Mouse (Mus musculus) CD4-positive, CD25-positive, alpha-beta regulatory T cell, adult 4 months (primary cell): ENCODE data around the gene Cdhr2. TPM values are rescaled to one million over a fixed set of nuclear protein-coding genes. Genes with fewer than 3 reads are reported as not detected.

Source experiments
- ATAC-seq: one replicate; pipeline ENCODE4 v1.8.0; 2017
- polyA plus RNA-seq, 2 experiments: library from polyadenylated mRNA; unstranded; fragments of 100-300 nt; shearing (Covaris generic); gene quantifications; one replicate each; pipeline ENCODE4 v1.2.1; 2017

Gene Cdhr2
- polyA plus RNA-seq, 2 experiments from 2014 or later: not detected

DNA sequence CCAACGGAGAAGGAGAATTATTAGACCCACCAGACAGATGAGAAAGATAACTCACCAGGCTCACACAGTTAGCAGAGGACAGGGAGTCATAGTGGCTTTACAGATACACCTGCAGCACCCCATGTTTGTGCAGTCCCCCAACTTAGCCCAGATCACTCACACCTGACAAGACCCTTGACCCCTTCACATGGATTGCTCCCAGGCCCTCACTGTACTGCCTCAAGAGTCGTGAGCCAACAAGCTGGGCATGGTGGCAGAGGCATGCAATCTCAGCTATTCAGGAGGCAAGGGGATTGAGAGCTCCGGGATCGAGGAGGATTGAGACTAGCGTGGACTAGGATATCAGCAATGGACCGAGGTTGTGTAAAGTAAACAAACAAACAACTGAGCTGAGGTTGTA is 52.5 kb downstream of the Cdhr2 start:
- ATAC-seq: no peak

DNA sequence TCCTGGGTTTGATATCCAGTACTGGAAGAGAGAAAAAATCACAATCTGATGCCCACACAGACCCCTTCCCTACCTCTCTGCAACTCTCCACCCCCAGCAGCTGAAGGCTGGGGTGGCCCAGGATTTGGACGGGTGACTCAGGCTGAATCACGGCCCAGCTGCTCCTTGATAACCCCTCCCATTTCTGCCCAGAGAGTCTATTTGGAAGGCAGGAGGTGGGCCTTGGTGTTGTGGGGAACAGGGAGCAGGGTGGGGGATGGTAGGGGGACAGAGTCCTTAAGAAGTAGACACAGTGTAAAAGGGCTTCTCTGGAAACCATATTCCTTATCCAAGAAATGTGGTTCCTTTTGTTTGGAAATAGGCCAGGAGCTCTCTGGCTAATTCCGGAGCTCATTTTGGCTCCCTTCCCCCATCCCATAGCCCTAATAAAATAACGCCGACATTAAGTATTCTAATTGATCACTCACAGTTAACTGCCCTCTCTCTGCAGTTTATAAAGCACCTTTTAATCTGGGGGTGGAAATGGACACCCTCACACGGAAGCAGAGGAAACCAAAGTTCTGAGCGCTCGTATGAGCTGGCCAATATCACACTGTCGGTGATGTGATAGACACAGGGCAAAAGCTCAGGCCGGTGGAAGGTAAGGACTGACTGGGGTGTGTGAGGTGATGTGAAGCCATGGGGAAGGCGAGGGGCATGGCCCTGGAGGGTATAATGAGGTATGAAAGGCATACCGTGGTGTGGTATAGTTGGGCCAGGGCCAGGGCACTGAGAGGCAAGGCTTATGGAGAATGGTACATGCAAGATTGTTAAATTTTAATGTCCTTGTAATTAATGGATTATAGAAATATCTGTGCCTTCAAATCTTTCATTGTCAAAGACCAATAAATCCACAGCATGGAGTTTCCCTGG is 53.2 kb downstream of the Cdhr2 start:
- ATAC-seq: no peak

DNA sequence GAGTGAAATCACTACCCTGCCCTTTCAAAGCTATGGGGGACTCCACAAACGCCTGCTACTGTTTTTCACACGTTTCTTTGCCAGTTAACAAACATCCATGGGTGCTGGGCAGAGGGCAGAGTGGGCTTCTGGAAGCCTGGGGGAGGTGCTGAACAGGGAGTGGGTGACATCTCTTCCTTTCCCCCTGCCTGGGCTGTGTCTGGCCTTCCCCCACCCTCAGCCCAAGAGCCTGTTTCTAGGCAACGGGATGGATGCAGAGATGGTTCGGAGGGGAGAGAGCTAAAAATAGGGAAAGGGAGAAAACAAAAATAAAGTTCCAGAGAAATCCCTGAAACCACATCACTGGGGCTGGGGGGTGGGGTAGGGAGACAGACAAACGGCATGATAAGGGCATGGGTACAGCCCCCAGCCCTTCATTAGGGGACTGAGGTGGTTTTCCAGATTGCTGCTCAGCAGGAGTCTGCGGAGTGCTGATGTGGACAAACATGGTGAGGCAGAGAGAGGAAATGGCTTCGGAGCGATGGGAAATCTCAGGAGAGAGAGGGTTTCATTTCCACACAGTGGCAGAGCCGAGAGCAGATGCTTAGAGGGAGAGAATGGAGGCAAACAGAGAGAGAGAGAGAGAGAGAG is 54.1 kb downstream of the Cdhr2 start:
- no peak for ATAC-seq

- ATAC-seq: no peak
Observed at GRCm38 (mm10) chr13:54756156-54756712, 55.0 kb downstream of the Cdhr2 start.

GRCm38 (mm10) chr13:54757093-54757830 is 56.0 kb downstream of the Cdhr2 start:
- no peak for ATAC-seq

GRCm38 (mm10) chr13:54758045-54758755 is 56.9 kb downstream of the Cdhr2 start:
- peak; percentile 60 for ATAC-seq

DNA sequence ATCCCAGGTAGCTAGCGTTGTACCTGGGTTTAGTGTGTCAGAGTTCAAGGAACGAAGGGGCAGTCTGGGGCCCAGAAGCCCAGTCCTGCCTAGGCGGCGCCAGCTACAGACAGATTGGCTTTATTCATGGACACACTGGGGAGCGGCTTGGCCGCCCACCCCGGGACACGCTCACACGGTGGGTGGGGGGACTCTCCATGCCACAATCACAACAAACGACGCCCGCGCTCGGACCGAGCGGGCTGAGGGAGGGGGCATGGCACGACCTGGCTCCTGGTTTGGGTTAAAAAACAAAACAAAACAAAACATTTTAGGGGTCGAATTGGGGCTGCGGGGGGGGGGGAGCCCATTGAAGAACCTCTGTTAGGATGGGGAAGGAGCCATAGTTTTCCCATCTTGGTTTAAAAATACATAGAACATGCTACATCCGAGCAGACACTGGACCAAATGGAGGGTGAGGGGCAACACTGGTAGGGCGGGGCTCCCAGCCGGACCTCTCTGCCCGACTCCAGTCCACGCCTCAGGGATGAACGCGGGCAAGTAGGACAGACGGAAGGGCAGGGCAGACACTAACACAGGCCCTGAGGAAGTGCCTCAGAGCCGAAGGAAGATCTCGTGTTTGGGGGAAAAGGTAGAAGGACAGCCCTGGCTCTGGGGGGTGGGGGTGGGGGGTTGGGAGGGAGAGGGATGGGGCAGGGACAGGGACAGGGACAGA is 57.7 kb downstream of the Cdhr2 start:
- no peak for ATAC-seq

- ATAC-seq: no peak
Observed at GRCm38 (mm10) chr13:54759496-54759895, 58.2 kb downstream of the Cdhr2 start.

DNA sequence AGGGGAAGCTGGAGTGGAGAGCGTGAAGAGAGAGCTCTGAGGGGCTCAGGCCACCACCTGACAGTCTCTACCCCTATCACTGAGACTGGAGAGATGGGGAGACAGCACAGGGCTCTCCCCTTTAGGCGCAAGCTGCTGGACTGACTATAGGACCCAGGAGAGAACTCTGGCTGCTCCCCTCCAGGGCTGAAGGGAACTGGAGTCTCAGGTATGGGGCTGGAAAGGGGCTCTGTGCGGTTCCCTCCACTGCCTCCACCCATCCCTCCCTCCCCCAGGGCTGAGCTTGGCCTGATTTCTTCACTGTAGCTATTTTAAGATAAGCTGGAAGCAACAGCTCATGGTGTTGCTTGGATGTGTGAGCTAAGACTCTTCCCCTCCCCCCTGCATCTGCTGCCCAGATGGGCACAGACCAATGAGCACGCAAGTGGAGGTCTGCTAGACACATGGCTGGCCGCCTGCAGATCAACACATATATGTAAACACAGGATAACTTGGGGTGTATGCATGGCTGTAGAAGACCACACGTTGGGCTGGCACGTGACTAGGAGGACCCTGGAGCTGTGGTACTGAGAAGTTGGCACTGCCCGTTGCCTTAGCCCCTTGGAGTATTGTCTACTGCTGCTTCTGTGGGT is 59.0 kb downstream of the Cdhr2 start:
- ATAC-seq: no peak

GRCm38 (mm10) chr13:54760906-54761305 is 59.6 kb downstream of the Cdhr2 start:
- no peak for ATAC-seq

DNA sequence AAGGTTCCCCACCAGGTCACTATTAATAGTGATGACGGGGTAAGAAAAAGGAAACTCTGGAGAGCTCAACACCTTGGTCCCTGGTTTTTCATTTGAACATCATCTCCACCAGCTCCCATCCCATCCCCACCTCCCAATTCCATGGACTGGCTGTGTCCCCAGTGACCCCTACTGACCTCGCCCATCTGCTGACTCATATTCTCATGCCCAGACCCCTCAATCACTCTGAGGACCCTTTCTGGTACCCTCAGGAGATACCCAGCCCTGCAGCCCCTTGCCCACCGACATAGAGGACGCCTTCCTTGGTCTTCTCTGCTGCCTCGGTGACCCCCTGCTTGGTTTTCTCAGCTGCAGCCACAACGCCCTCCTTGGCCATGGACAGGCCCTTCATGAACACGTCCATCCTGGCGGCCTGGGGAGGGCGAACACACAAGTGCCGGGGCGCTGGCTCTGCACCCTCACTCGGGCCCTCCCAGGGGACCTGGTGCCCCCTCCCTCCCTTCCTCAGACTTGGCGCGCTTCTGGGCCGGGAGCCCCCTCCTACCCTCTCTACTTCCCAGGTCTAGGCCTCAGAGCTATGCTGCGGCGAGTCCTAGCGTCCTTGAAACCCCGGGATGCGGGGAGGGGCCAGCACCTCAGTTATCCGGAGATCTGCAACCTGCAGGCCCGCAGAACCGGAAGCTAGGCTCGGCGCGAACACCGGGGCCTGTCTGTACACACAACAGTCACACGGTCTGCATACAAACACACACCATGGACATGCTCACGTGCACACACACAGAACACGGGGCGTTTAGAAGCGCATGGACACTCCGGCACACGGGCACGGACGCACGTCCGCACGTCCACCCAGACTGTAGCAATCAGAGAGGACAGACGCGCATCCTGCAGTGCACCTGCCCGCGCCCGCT is 64.3 kb downstream of the Cdhr2 start:
- no peak for ATAC-seq

DNA sequence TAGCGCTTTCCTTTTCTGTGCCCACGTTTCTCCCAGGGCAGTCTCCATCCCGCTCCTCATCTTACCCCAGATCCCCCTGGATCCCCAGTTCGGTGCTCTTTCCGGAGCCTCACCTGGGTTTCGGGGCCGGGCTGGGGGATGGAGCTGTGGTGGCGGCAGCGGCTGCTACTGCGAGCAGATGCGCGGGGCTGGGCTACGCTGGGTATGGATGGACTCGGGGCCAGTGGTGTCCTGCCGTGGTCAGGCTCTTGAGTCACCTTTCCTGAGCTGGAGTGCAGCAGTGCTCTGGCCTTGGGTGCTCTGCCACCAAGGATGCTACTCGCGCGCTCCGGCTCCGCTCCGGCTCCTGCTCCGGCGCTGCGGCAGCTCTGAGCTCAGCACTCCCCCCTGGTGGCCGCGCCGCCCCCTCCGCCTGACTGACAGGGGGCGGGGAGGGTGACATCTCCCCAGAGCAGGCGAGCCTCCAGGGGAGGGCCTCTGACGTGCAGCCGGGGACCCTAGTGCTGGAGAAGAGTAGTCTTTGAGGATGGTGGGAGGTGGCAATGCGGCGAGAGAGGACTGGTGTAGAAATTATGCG is 65.0 kb downstream of the Cdhr2 start, which contains the start of gene Sncb:
Sncb (minus strand) TSS at position 404 of the 577 bp plus-strand sequence.
- peak; percentile 74 for ATAC-seq

DNA sequence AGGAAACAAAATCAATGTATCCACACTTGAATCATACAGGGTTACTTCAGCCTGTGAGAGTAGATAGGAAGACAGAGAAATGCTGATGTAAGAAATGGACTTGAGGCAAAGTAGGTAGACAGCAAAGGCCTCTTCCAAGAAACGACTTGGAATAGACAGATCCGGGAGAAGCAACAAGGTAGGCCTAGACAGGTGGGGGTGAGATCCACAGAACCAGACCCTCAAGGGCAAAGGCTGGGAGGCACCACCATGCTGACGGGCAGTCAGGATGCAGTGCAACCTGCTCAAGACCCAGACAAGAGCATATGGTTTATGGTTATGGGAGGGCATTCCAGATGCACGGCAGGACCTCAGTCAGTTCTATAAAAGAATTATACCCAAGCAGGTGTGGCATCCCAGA is 65.8 kb downstream of the Cdhr2 start:
- no peak for ATAC-seq

DNA sequence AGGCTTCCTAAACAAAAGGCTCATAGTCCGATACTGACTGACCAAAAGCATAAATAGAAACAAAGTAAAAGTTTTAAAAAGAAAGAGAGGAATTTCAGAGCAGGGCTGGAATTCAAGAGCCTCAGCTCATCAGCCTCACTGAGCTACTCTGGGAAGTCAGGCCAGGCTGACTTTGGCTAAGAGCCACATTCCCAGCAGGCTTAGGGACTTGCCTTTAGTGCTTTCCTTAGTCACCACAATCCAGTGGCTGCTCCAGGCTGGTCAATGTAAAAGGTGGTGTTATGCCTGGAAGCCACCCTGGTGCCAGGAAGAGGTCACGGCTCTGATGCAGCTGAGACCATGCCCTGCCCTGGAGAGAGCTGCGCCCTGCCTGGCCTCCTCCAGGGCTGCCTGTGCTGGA is 79.3 kb downstream of the Cdhr2 start:
- no peak for ATAC-seq

- ATAC-seq: no peak
Observed at GRCm38 (mm10) chr13:54781086-54781485, 79.8 kb downstream of the Cdhr2 start.

GRCm38 (mm10) chr13:54783235-54783634 is 82.0 kb downstream of the Cdhr2 start:
- ATAC-seq: no peak

DNA sequence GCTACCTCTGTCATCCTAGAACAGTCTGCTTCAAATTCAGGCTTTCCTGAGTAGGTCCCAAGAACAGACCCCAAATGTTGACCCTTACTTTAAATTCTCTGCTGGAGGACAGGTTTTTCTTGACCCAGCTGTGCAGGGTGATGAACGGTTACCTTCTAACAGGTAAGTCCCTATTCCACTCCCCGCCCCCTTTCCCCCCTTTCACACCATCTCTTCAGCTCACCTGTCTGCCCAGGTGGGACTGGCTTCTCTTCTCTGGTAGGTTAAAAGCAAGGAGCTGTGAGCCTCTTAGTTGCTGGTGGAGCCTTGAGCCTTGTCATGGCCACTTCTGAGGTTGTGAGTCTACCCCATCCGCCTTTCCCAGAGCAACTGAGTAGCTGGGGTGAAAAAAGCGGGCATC is 82.4 kb downstream of the Cdhr2 start, which contains the start of gene Eif4e1b:
Eif4e1b (plus strand) TSS at position 301 of the 400 bp plus-strand sequence.
- no peak for ATAC-seq
